Mouse (Mus musculus) kidney, adult 11 months (tissue): ENCODE results near the gene Dnaaf2.
"Not testable (repeated sequence)": the region's sequence is repeated elsewhere in the genome, so short reads cannot be mapped to it uniquely, and the experiment has no call there.

Experiments
- DNase-seq: peaks from one replicate; pipeline ENCODE4 v3.0.0; 2022

Gene Dnaaf2

GRCm38 (mm10) chr12:69163586-69163985, 34.6 kb downstream of the Dnaaf2 start:
- DNase-seq: not testable (repeated sequence)

- not testable (repeated sequence) for DNase-seq
Measured at GRCm38 (mm10) chr12:69160677-69161076, 37.6 kb downstream of the Dnaaf2 start.

- DNase-seq: no peak
Measured at GRCm38 (mm10) chr12:69159578-69159940, 38.7 kb downstream of the Dnaaf2 start.

- DNase-seq: peak; percentile 99
Measured at GRCm38 (mm10) chr12:69158765-69159577, 39.3 kb downstream of the Dnaaf2 start, which contains the start of gene Rps29. Gene Rps29 (minus strand): TSS chr12:69159186.

GRCm38 (mm10) chr12:69158366-69158764, 39.9 kb downstream of the Dnaaf2 start:
- no peak for DNase-seq

- DNase-seq: no peak
Measured at GRCm38 (mm10) chr12:69157107-69157506, 41.1 kb downstream of the Dnaaf2 start.

- no peak for DNase-seq
Measured at GRCm38 (mm10) chr12:69156436-69156835, 41.8 kb downstream of the Dnaaf2 start.

GRCm38 (mm10) chr12:69155923-69156322, 42.3 kb downstream of the Dnaaf2 start:
- DNase-seq: no peak

GRCm38 (mm10) chr12:69150049-69150448, 48.2 kb downstream of the Dnaaf2 start:
- no peak for DNase-seq

- no peak for DNase-seq
Measured at GRCm38 (mm10) chr12:69147166-69147735, 51.0 kb downstream of the Dnaaf2 start.

GRCm38 (mm10) chr12:69143460-69143859, 54.8 kb downstream of the Dnaaf2 start:
- DNase-seq: no peak

GRCm38 (mm10) chr12:69139841-69140240, 58.4 kb downstream of the Dnaaf2 start:
- no peak for DNase-seq

- DNase-seq: no peak
Measured at GRCm38 (mm10) chr12:69139201-69139600, 59.0 kb downstream of the Dnaaf2 start.
